Mouse (Mus musculus): ENCODE data around the gene Mrps5. TPM values are rescaled to one million over a fixed set of nuclear protein-coding genes. Genes with fewer than 3 reads are reported as not detected.
A peak's percentile ranks its signal among the peaks of the same experiment; 100 is the strongest.
"Not testable (repeated sequence)": the region's sequence is repeated elsewhere in the genome, so short reads cannot be mapped to it uniquely, and the experiment has no call there.

The Mrps5 gene
- polyA plus RNA-seq, 1 experiment: 14.5 TPM

GRCm38 (mm10) chr2:127559070-127559966, 27.7 kb upstream of the Mrps5 start:
- Histone ChIP-seq H3K27me3 (ENCODE audit: control insufficient read depth) (peaks cover 9% of the 10 kb centered on the region), H3K4me3 (replicated peaks) (no peak overlapping the region), H3K4me1 (ENCODE audit: control insufficient read depth) (no peaks in the 10 kb centered on the region; the same call in 1 of the 2 replicates), H3K9me3 (ENCODE audit: control insufficient read depth, low read length) (no peaks in the 10 kb centered on the region), H3K36me3 (ENCODE audit: control insufficient read depth) (no peaks in the 10 kb centered on the region)
- no peak for TF ChIP-seq TAL1 (IDR thresholded peaks at IDR 0.05; ENCODE audit: low read length)
- TF ChIP-seq GATA1 (IDR thresholded peaks at IDR 0.05; ENCODE audit: low read length): no peak

- Histone ChIP-seq H3K4me1 (ENCODE audit: control insufficient read depth) (no peaks in the 10 kb centered on the region), H3K4me3 (replicated peaks) (no peak overlapping the region), H3K27me3 (ENCODE audit: control insufficient read depth) (peaks cover 2% of the 10 kb centered on the region; the same call in 1 of the 2 replicates), H3K36me3 (ENCODE audit: control insufficient read depth) (peaks cover 12% of the 10 kb centered on the region), H3K9me3 (ENCODE audit: control insufficient read depth, low read length) (0 out of 2 replicates have a peak, but pooled peaks cover 6% of the 10 kb centered on the region)
- TF ChIP-seq GATA1 (IDR thresholded peaks at IDR 0.05; ENCODE audit: low read length): no peak
- no peak for TF ChIP-seq TAL1 (IDR thresholded peaks at IDR 0.05; ENCODE audit: low read length)
These were observed 13.7 kb upstream of the Mrps5 start for GRCm38 (mm10) chr2:127573322-127573721.

- peaks cover 51% of the 10 kb centered on the region for H3K4me1 ChIP-seq (ENCODE audit: control insufficient read depth)
- no peaks in the 10 kb centered on the region for H3K27me3 ChIP-seq (ENCODE audit: control insufficient read depth)
- peak overlapping the region; percentile 77 for H3K4me3 ChIP-seq (replicated peaks)
- no peaks in the 10 kb centered on the region for H3K9me3 ChIP-seq (ENCODE audit: control insufficient read depth, low read length)
- TF ChIP-seq GATA1 (IDR thresholded peaks at IDR 0.05; ENCODE audit: low read length) (no peak), TAL1 (IDR thresholded peaks at IDR 0.05; ENCODE audit: low read length) (no peak)
- peaks cover 4% of the 10 kb centered on the region; the same call in 1 of the 2 replicates for H3K36me3 ChIP-seq (ENCODE audit: control insufficient read depth)
These were observed 2.6 kb upstream of the Mrps5 start for GRCm38 (mm10) chr2:127584436-127584858.

- Histone ChIP-seq H3K27me3 (ENCODE audit: control insufficient read depth) (no peaks in the 10 kb centered on the region), H3K36me3 (ENCODE audit: control insufficient read depth) (peaks cover 24% of the 10 kb centered on the region), H3K4me1 (ENCODE audit: control insufficient read depth) (peaks cover 51% of the 10 kb centered on the region), H3K9me3 (ENCODE audit: control insufficient read depth, low read length) (no peaks in the 10 kb centered on the region), H3K4me3 (replicated peaks) (peak overlapping the region; percentile 73)
- TF ChIP-seq TAL1 (IDR thresholded peaks at IDR 0.05; ENCODE audit: low read length) (no peak), GATA1 (IDR thresholded peaks at IDR 0.05; ENCODE audit: low read length) (no peak)
These were observed 457 bp downstream of the Mrps5 start for GRCm38 (mm10) chr2:127587514-127587844.

- Histone ChIP-seq H3K27me3 (ENCODE audit: control insufficient read depth) (no peaks in the 10 kb centered on the region), H3K4me3 (replicated peaks) (no peak overlapping the region), H3K36me3 (ENCODE audit: control insufficient read depth) (peaks cover 37% of the 10 kb centered on the region), H3K4me1 (ENCODE audit: control insufficient read depth) (peaks cover 45% of the 10 kb centered on the region), H3K9me3 (ENCODE audit: control insufficient read depth, low read length) (no peaks in the 10 kb centered on the region)
- TF ChIP-seq TAL1 (IDR thresholded peaks at IDR 0.05; ENCODE audit: low read length) (no peak), GATA1 (IDR thresholded peaks at IDR 0.05; ENCODE audit: low read length) (no peak)
These were observed 1.9 kb downstream of the Mrps5 start for GRCm38 (mm10) chr2:127588897-127589296.

- Histone ChIP-seq H3K36me3 (ENCODE audit: control insufficient read depth) (peaks cover 50% of the 10 kb centered on the region), H3K27me3 (ENCODE audit: control insufficient read depth) (no peaks in the 10 kb centered on the region), H3K4me3 (replicated peaks) (no peak overlapping the region), H3K9me3 (ENCODE audit: control insufficient read depth, low read length) (no peaks in the 10 kb centered on the region), H3K4me1 (ENCODE audit: control insufficient read depth) (peaks cover 33% of the 10 kb centered on the region)
- TF ChIP-seq GATA1 (IDR thresholded peaks at IDR 0.05; ENCODE audit: low read length): no peak
- TF ChIP-seq TAL1 (IDR thresholded peaks at IDR 0.05; ENCODE audit: low read length): no peak
These were observed 3.2 kb downstream of the Mrps5 start for GRCm38 (mm10) chr2:127590204-127590603.

GRCm38 (mm10) chr2:127590840-127591239, 3.8 kb downstream of the Mrps5 start:
- Histone ChIP-seq H3K4me1 (ENCODE audit: control insufficient read depth) (peaks cover 33% of the 10 kb centered on the region), H3K27me3 (ENCODE audit: control insufficient read depth) (no peaks in the 10 kb centered on the region), H3K36me3 (ENCODE audit: control insufficient read depth) (peaks cover 56% of the 10 kb centered on the region), H3K4me3 (replicated peaks) (no peak overlapping the region), H3K9me3 (ENCODE audit: control insufficient read depth, low read length) (no peaks in the 10 kb centered on the region)
- no peak for TF ChIP-seq TAL1 (IDR thresholded peaks at IDR 0.05; ENCODE audit: low read length)
- no peak for TF ChIP-seq GATA1 (IDR thresholded peaks at IDR 0.05; ENCODE audit: low read length)

- peaks cover 73% of the 10 kb centered on the region for H3K36me3 ChIP-seq (ENCODE audit: control insufficient read depth)
These were observed 16.4 kb downstream of the Mrps5 start for GRCm38 (mm10) chr2:127603383-127603782.

GRCm38 (mm10) chr2:127605203-127605602, 18.2 kb downstream of the Mrps5 start:
- H3K27me3 ChIP-seq (ENCODE audit: control insufficient read depth): no peaks in the 10 kb centered on the region
- TF ChIP-seq GATA1 (IDR thresholded peaks at IDR 0.05; ENCODE audit: low read length) (no peak), TAL1 (IDR thresholded peaks at IDR 0.05; ENCODE audit: low read length) (no peak)
- peaks cover 55% of the 10 kb centered on the region for H3K36me3 ChIP-seq (ENCODE audit: control insufficient read depth)
- H3K9me3 ChIP-seq (ENCODE audit: control insufficient read depth, low read length): no peaks in the 10 kb centered on the region
- H3K4me1 ChIP-seq (ENCODE audit: control insufficient read depth): no peaks in the 10 kb centered on the region
- H3K4me3 ChIP-seq (replicated peaks): no peak overlapping the region

More at GRCm38 (mm10) chr2:127603383-127603782, 16.4 kb downstream of the Mrps5 start:
- not testable (repeated sequence) for H3K9me3 ChIP-seq (ENCODE audit: control insufficient read depth, low read length); H3K27me3 ChIP-seq (ENCODE audit: control insufficient read depth); H3K4me3 ChIP-seq (replicated peaks); H3K4me1 ChIP-seq (ENCODE audit: control insufficient read depth)
